Mouse (Mus musculus): ENCODE measurements around the gene Hsh2d.

DNA sequence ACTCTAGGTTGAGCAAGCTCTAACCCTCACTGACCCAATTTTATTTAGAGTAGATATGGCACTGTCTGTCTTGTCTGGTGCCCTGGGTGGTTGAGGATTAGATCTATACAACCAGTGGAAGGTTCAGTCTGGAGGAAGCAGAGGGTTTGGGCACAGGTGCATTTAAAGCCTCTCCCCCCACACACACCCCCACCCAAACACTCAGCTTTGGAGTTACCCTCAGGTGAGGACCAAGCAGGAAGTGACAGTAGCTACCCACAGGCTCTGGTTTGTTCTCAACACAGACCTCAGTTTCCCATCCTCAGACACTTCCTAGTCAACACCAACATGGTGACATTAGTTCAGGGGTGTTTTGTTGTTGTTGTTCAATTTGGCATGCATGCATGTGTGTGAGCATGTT is 26.6 kb upstream of the Hsh2d start:
- TF ChIP-seq POLR2A (IDR thresholded peaks at IDR 0.05; ENCODE audit: borderline replicate concordance, low read depth, low read length): no peak
- TF ChIP-seq CTCF (IDR thresholded peaks at IDR 0.05; ENCODE audit: low read depth, low read length): no peak
